Mouse (Mus musculus) liver, embryonic 12.5 days (tissue): ENCODE results near the gene Lamtor5. TPM values are rescaled to one million over a fixed set of nuclear protein-coding genes. Genes with fewer than 3 reads are reported as not detected.
"Not testable (repeated sequence)": the region's sequence is repeated elsewhere in the genome, so short reads cannot be mapped to it uniquely, and the experiment has no call there.

Source experiments
- ATAC-seq: fragments of 200-750 bp; cut with Nextera tagmentation; 2 replicates; pipeline ENCODE4 v1.8.0; 2017; ENCODE audit warnings: moderate number of reproducible peaks, mild to moderate bottlenecking, moderate library complexity
- H3K27ac ChIP-seq: fragments of 300-500 bp; sonication (generic); 2 replicates; pipeline ENCODE4 v1.5.1; 2016; ENCODE audit warnings: mild to moderate bottlenecking
- H3K27me3 ChIP-seq: fragments of 300-500 bp; sonication (generic); replicated peaks from 2 replicates; pipeline ENCODE4 v1.6.1; 2016; ENCODE audit warnings: mild to moderate bottlenecking, moderate library complexity
- H3K36me3 ChIP-seq: fragments of 300-500 bp; sonication (generic); 2 replicates; pipeline ENCODE4 v1.6.1; 2016; ENCODE audit warnings: mild to moderate bottlenecking, moderate library complexity
- H3K4me1 ChIP-seq: fragments of 300-500 bp; sonication (generic); 2 replicates; pipeline ENCODE4 v1.6.1; 2016
- H3K4me2 ChIP-seq: fragments of 300-500 bp; sonication (generic); 2 replicates; pipeline ENCODE4 v1.6.1; 2016; ENCODE audit warnings: mild to moderate bottlenecking, moderate library complexity
- H3K4me3 ChIP-seq: fragments of 300-500 bp; sonication (generic); 2 replicates; pipeline ENCODE4 v1.5.1; 2016; ENCODE audit warnings: mild to moderate bottlenecking, moderate library complexity
- H3K9ac ChIP-seq: fragments of 300-500 bp; sonication (generic); 2 replicates; pipeline ENCODE4 v1.6.1; 2016; ENCODE audit warnings: mild to moderate bottlenecking, moderate library complexity
- H3K9me3 ChIP-seq: fragments of 300-500 bp; sonication (generic); replicated peaks from 2 replicates; pipeline ENCODE4 v1.6.1; 2016; ENCODE audit warnings: mild to moderate bottlenecking, moderate library complexity
- WGBS: fragments of 180-500 bp; shearing (Covaris S2); methylation state at CpG from one replicate; pipeline ENCODE4 v1.1.7; 2016; ENCODE audit not compliant: insufficient replicate concordance; 5-methylcytosine and 5-hydroxymethylcytosine counted together
- polyA plus RNA-seq: library from polyadenylated mRNA; unstranded; fragments of >200 nt; fragmentation: Nextera tagmentation; extraction: Ambion mirVana; gene quantifications from 2 replicates; pipeline ENCODE4 v1.2.1, GENCODE M21; 2016

Lamtor5 gene
- polyA plus RNA-seq, 1 experiment from 2014 or later = 128 TPM

- Histone ChIP-seq H3K27me3 (peaks cover 8% of the 10 kb centered on the region), H3K4me1 (peaks cover 24% of the 10 kb centered on the region), H3K36me3 (no peaks in the 10 kb centered on the region), H3K4me2 (no peak overlapping the region), H3K9me3 (no peaks in the 10 kb centered on the region), H3K9ac (no peak overlapping the region), H3K4me3 (no peak overlapping the region), H3K27ac (no peak overlapping the region)
- no peak for ATAC-seq
- 52% methylated on average over 5 of the region's 5 CpGs for WGBS
Observed at GRCm38 (mm10) chr3:107275351-107275750, 3.3 kb upstream of the Lamtor5 start.

- WGBS = 51% methylated on average over 4 of the region's 4 CpGs
Observed at GRCm38 (mm10) chr3:107275996-107276395, 2.7 kb upstream of the Lamtor5 start.

GRCm38 (mm10) chr3:107276626-107277025 lies 2.0 kb upstream of the Lamtor5 start:
- Histone ChIP-seq H3K36me3 (peaks cover 2% of the 10 kb centered on the region), H3K4me1 (peaks cover 27% of the 10 kb centered on the region), H3K27me3 (peaks cover 8% of the 10 kb centered on the region), H3K4me3 (no peak overlapping the region), H3K9me3 (no peaks in the 10 kb centered on the region), H3K9ac (no peak overlapping the region), H3K4me2 (no peak overlapping the region), H3K27ac (no peak overlapping the region)
- 77% methylated on average over 3 of the region's 3 CpGs for WGBS
- no peak for ATAC-seq

More at GRCm38 (mm10) chr3:107275996-107276395, 2.7 kb upstream of the Lamtor5 start:
- Histone ChIP-seq H3K9me3 (no peaks in the 10 kb centered on the region), H3K4me3 (no peak overlapping the region), H3K36me3 (no peaks in the 10 kb centered on the region), H3K27ac (no peak overlapping the region), H3K4me2 (no peak overlapping the region), H3K4me1 (peaks cover 27% of the 10 kb centered on the region), H3K9ac (no peak overlapping the region), H3K27me3 (peaks cover 8% of the 10 kb centered on the region)
- no peak for ATAC-seq

GRCm38 (mm10) chr3:107286123-107286522 lies 7.5 kb downstream of the Lamtor5 start:
- Histone ChIP-seq H3K36me3 (peaks cover 33% of the 10 kb centered on the region), H3K4me3 (no peak overlapping the region), H3K27ac (no peak overlapping the region), H3K9ac (no peak overlapping the region), H3K4me1 (0 out of 2 replicates have a peak, but pooled peaks cover 12% of the 10 kb centered on the region), H3K27me3 (no peaks in the 10 kb centered on the region), H3K9me3 (no peaks in the 10 kb centered on the region), H3K4me2 (no peak overlapping the region)
- 73% methylated on average over 2 of the region's 2 CpGs for WGBS
- no peak for ATAC-seq

GRCm38 (mm10) chr3:107287346-107287745 lies 8.7 kb downstream of the Lamtor5 start:
- Histone ChIP-seq H3K27ac (no peak overlapping the region), H3K4me2 (no peak overlapping the region), H3K4me1 (0 out of 2 replicates have a peak, but pooled peaks cover 12% of the 10 kb centered on the region), H3K36me3 (peaks cover 23% of the 10 kb centered on the region), H3K9me3 (no peaks in the 10 kb centered on the region), H3K27me3 (no peaks in the 10 kb centered on the region), H3K4me3 (no peak overlapping the region), H3K9ac (no peak overlapping the region)
- no peak for ATAC-seq

GRCm38 (mm10) chr3:107290764-107291381 lies 12.2 kb downstream of the Lamtor5 start, which contains the start of gene Slc16a4:
Slc16a4 (plus strand) TSS chr3:107291230.
- Histone ChIP-seq H3K9ac (no peak within 1 kb of the TSS), H3K4me3 (no peak within 1 kb of the TSS), H3K27me3 (no peaks in the 10 kb centered on the region), H3K4me2 (no peak within 1 kb of the TSS), H3K4me1 (0 out of 2 replicates have a peak, but pooled peaks cover 12% of the 10 kb centered on the region), H3K36me3 (no peaks in the 10 kb centered on the region), H3K9me3 (no peaks in the 10 kb centered on the region), H3K27ac (no peak within 1 kb of the TSS)
- ATAC-seq = no peak
- WGBS = 39% methylated on average over 9 of the region's 9 CpGs

- Histone ChIP-seq H3K9ac (no peak overlapping the region), H3K4me2 (no peak overlapping the region), H3K27ac (no peak overlapping the region), H3K9me3 (no peaks in the 10 kb centered on the region), H3K4me1 (0 out of 2 replicates have a peak, but pooled peaks cover 4% of the 10 kb centered on the region), H3K4me3 (no peak overlapping the region), H3K36me3 (peaks cover 7% of the 10 kb centered on the region), H3K27me3 (no peaks in the 10 kb centered on the region)
- no peak for ATAC-seq
- WGBS = 77% methylated on average over 5 of the region's 5 CpGs
Observed at GRCm38 (mm10) chr3:107295672-107296360, 17.2 kb downstream of the Lamtor5 start.

- not testable (repeated sequence) for H3K9ac ChIP-seq, H3K27me3 ChIP-seq, H3K27ac ChIP-seq, H3K4me3 ChIP-seq, ATAC-seq, H3K9me3 ChIP-seq, H3K4me1 ChIP-seq, H3K4me2 ChIP-seq
- peaks cover 17% of the 10 kb centered on the region for H3K36me3 ChIP-seq
- 73% methylated on average over 4 of the region's 4 CpGs for WGBS
Observed at GRCm38 (mm10) chr3:107296917-107297316, 18.3 kb downstream of the Lamtor5 start.

- Histone ChIP-seq H3K27me3 (no peaks in the 10 kb centered on the region), H3K9ac (no peak overlapping the region), H3K4me2 (no peak overlapping the region), H3K4me3 (no peak overlapping the region), H3K36me3 (peaks cover 79% of the 10 kb centered on the region), H3K4me1 (peaks cover 21% of the 10 kb centered on the region), H3K27ac (no peak overlapping the region), H3K9me3 (no peaks in the 10 kb centered on the region)
- ATAC-seq = no peak
- 94% methylated on average over 3 of the region's 3 CpGs for WGBS
Observed at GRCm38 (mm10) chr3:107317338-107317737, 38.7 kb downstream of the Lamtor5 start.

GRCm38 (mm10) chr3:107321141-107321540 lies 42.5 kb downstream of the Lamtor5 start:
- H3K27me3 ChIP-seq = no peaks in the 10 kb centered on the region
- no peak overlapping the region for H3K27ac ChIP-seq
- H3K36me3 ChIP-seq = peaks cover 81% of the 10 kb centered on the region
- no peak overlapping the region for H3K4me2 ChIP-seq
- no peak overlapping the region for H3K9ac ChIP-seq
- peak overlapping the region; percentile 5; the same call in 1 of the 2 replicates for H3K4me3 ChIP-seq
- H3K4me1 ChIP-seq = peaks cover 51% of the 10 kb centered on the region
- ATAC-seq = no peak
- H3K9me3 ChIP-seq = no peaks in the 10 kb centered on the region
- WGBS = 95% methylated on average over 2 of the region's 2 CpGs

GRCm38 (mm10) chr3:107321776-107322175 lies 43.1 kb downstream of the Lamtor5 start:
- H3K4me1 ChIP-seq = peaks cover 51% of the 10 kb centered on the region
- no peaks in the 10 kb centered on the region for H3K27me3 ChIP-seq
- peak overlapping the region; percentile 24; the same call in 1 of the 2 replicates for H3K4me2 ChIP-seq
- H3K9me3 ChIP-seq = no peaks in the 10 kb centered on the region
- no peak overlapping the region for H3K9ac ChIP-seq
- H3K27ac ChIP-seq = no peak overlapping the region
- H3K4me3 ChIP-seq = no peak overlapping the region; the same call in 1 of the 2 replicates
- H3K36me3 ChIP-seq = peaks cover 81% of the 10 kb centered on the region
- no peak for ATAC-seq

GRCm38 (mm10) chr3:107326442-107326841 lies 47.8 kb downstream of the Lamtor5 start:
- H3K9ac ChIP-seq = no peak overlapping the region
- H3K4me3 ChIP-seq = no peak overlapping the region
- H3K36me3 ChIP-seq = peaks cover 76% of the 10 kb centered on the region
- no peak overlapping the region for H3K27ac ChIP-seq
- peaks cover 67% of the 10 kb centered on the region for H3K4me1 ChIP-seq
- H3K27me3 ChIP-seq = no peaks in the 10 kb centered on the region
- no peak for ATAC-seq
- WGBS = 94% methylated on average over 1 of the region's 1 CpGs
- H3K4me2 ChIP-seq = no peak overlapping the region
- H3K9me3 ChIP-seq = no peaks in the 10 kb centered on the region
